Mouse (Mus musculus): ENCODE data around the gene Fbxo11. TPM values are rescaled to one million over a fixed set of nuclear protein-coding genes. Genes with fewer than 3 reads are reported as not detected.

The Fbxo11 gene
- 9.3 TPM for polyA plus RNA-seq (2012; fragmentation: generic; extraction: Trizol)
- long read RNA-seq, experiment 1, partial matches to known transcripts = 4 of 11 reads
- long read RNA-seq, experiment 1, other reads (novel, unspliced or antisense) = 6 of 11 reads
- long read RNA-seq, experiment 2, full-length matches to known transcripts = 2 of 10 reads
- long read RNA-seq, experiment 2, partial matches to known transcripts = 7 of 10 reads
- long read RNA-seq, experiment 2, other reads (novel, unspliced or antisense) = 1 of 10 reads

GRCm38 (mm10) chr17:88065031-88065800, at the start of gene Fbxo11:
Gene Fbxo11, minus strand, starts transcription at chr17:88065291.
- Histone ChIP-seq H3K27me3 (ENCODE audit: control insufficient read depth, insufficient read depth, insufficient read length) (no peaks in the 10 kb centered on the region), H3K36me3 (ENCODE audit: control insufficient read depth, insufficient read depth) (no peaks in the 10 kb centered on the region), H3ac (ENCODE audit: control insufficient read depth, insufficient read length, low read depth) (peak within 1 kb of the TSS; percentile 99), H3K79me2 (ENCODE audit: control insufficient read depth, insufficient read depth) (peaks cover 47% of the 10 kb centered on the region), H3K79me3 (ENCODE audit: low read depth) (peaks cover 42% of the 10 kb centered on the region), H3K4me3 (ENCODE audit: insufficient read depth, poor library complexity, severe bottlenecking) (peak within 1 kb of the TSS; percentile 75)
- TF ChIP-seq USF1 (IDR thresholded peaks at IDR 0.05; ENCODE audit: low read depth) (no peak), MYOD1 (IDR thresholded peaks at IDR 0.05; ENCODE audit: control insufficient read depth, insufficient read length, low read depth) (no peak), CEBPB (IDR thresholded peaks at IDR 0.05; ENCODE audit: low read depth) (no peak), CTCF (IDR thresholded peaks at IDR 0.05; ENCODE audit: control insufficient read depth, insufficient read depth, insufficient read length) (no peak), MYOG (IDR thresholded peaks at IDR 0.05; ENCODE audit: control insufficient read depth, extremely low read depth, insufficient read length) (no peak), FOSL1 (IDR thresholded peaks at IDR 0.05; ENCODE audit: insufficient read depth, low read length, poor library complexity, severe bottlenecking) (no peak), MAX (IDR thresholded peaks at IDR 0.05) (no peak)

- Histone ChIP-seq H3K4me3 (ENCODE audit: insufficient read depth, poor library complexity, severe bottlenecking) (no peak overlapping the region), H3K79me3 (ENCODE audit: low read depth) (no peaks in the 10 kb centered on the region), H3ac (ENCODE audit: control insufficient read depth, insufficient read length, low read depth) (no peak overlapping the region), H3K36me3 (ENCODE audit: control insufficient read depth, insufficient read depth) (no peaks in the 10 kb centered on the region), H3K27me3 (ENCODE audit: control insufficient read depth, insufficient read depth, insufficient read length) (no peaks in the 10 kb centered on the region), H3K79me2 (ENCODE audit: control insufficient read depth, insufficient read depth) (no peaks in the 10 kb centered on the region)
- TF ChIP-seq MYOD1 (IDR thresholded peaks at IDR 0.05; ENCODE audit: control insufficient read depth, insufficient read length, low read depth) = no peak
- no peak for TF ChIP-seq FOSL1 (IDR thresholded peaks at IDR 0.05; ENCODE audit: insufficient read depth, low read length, poor library complexity, severe bottlenecking)
- no peak for TF ChIP-seq MAX (IDR thresholded peaks at IDR 0.05)
- TF ChIP-seq CTCF (IDR thresholded peaks at IDR 0.05; ENCODE audit: control insufficient read depth, insufficient read depth, insufficient read length) = no peak
- TF ChIP-seq USF1 (IDR thresholded peaks at IDR 0.05; ENCODE audit: low read depth) = no peak
- no peak for TF ChIP-seq CEBPB (IDR thresholded peaks at IDR 0.05; ENCODE audit: low read depth)
- no peak for TF ChIP-seq MYOG (IDR thresholded peaks at IDR 0.05; ENCODE audit: control insufficient read depth, extremely low read depth, insufficient read length)
These were observed 48.8 kb upstream of the Fbxo11 start for GRCm38 (mm10) chr17:88113883-88114229.

GRCm38 (mm10) chr17:88113015-88113882, 48.2 kb upstream of the Fbxo11 start:
- Histone ChIP-seq H3K4me3 (ENCODE audit: insufficient read depth, poor library complexity, severe bottlenecking) (no peak overlapping the region), H3K36me3 (ENCODE audit: control insufficient read depth, insufficient read depth) (no peaks in the 10 kb centered on the region), H3ac (ENCODE audit: control insufficient read depth, insufficient read length, low read depth) (no peak overlapping the region), H3K27me3 (ENCODE audit: control insufficient read depth, insufficient read depth, insufficient read length) (no peaks in the 10 kb centered on the region), H3K79me3 (ENCODE audit: low read depth) (no peaks in the 10 kb centered on the region), H3K79me2 (ENCODE audit: control insufficient read depth, insufficient read depth) (no peaks in the 10 kb centered on the region)
- TF ChIP-seq FOSL1 (IDR thresholded peaks at IDR 0.05; ENCODE audit: insufficient read depth, low read length, poor library complexity, severe bottlenecking) (no peak), USF1 (IDR thresholded peaks at IDR 0.05; ENCODE audit: low read depth) (no peak), CEBPB (IDR thresholded peaks at IDR 0.05; ENCODE audit: low read depth) (no peak), MYOG (IDR thresholded peaks at IDR 0.05; ENCODE audit: control insufficient read depth, extremely low read depth, insufficient read length) (no peak), CTCF (IDR thresholded peaks at IDR 0.05; ENCODE audit: control insufficient read depth, insufficient read depth, insufficient read length) (no peak), MYOD1 (IDR thresholded peaks at IDR 0.05; ENCODE audit: control insufficient read depth, insufficient read length, low read depth) (no peak), MAX (IDR thresholded peaks at IDR 0.05) (no peak)

GRCm38 (mm10) chr17:88111865-88112645, 47.0 kb upstream of the Fbxo11 start:
- H3K79me3 ChIP-seq (ENCODE audit: low read depth) = no peaks in the 10 kb centered on the region
- H3K27me3 ChIP-seq (ENCODE audit: control insufficient read depth, insufficient read depth, insufficient read length) = no peaks in the 10 kb centered on the region
- TF ChIP-seq CEBPB (IDR thresholded peaks at IDR 0.05; ENCODE audit: low read depth) = no peak
- no peak for TF ChIP-seq USF1 (IDR thresholded peaks at IDR 0.05; ENCODE audit: low read depth)
- no peak for TF ChIP-seq MAX (IDR thresholded peaks at IDR 0.05)
- peak; percentile 29 for TF ChIP-seq MYOD1 (IDR thresholded peaks at IDR 0.05; ENCODE audit: control insufficient read depth, insufficient read length, low read depth)
- no peaks in the 10 kb centered on the region for H3K36me3 ChIP-seq (ENCODE audit: control insufficient read depth, insufficient read depth)
- no peaks in the 10 kb centered on the region for H3K79me2 ChIP-seq (ENCODE audit: control insufficient read depth, insufficient read depth)
- no peak overlapping the region for H3ac ChIP-seq (ENCODE audit: control insufficient read depth, insufficient read length, low read depth)
- H3K4me3 ChIP-seq (ENCODE audit: insufficient read depth, poor library complexity, severe bottlenecking) = no peak overlapping the region

Measured in C2C12 (cell line).